Mouse (Mus musculus): ENCODE measurements around the gene Myo1d. TPM values are rescaled to one million over a fixed set of nuclear protein-coding genes. Genes with fewer than 3 reads are reported as not detected.

Myo1d gene
- polyA plus RNA-seq, 1 experiment from 2014 or later, result 2.7 TPM

GRCm38 (mm10) chr11:80479906-80480866 lies 299.6 kb downstream of the Myo1d start:
- Histone ChIP-seq H3K9me3 (no peaks in the 10 kb centered on the region), H3K4me1 (peaks cover 69% of the 10 kb centered on the region), H3K27me3 (peaks cover 50% of the 10 kb centered on the region), H3K9ac (replicated peaks) (peak overlapping the region; percentile 96), H3K27ac (replicated peaks) (0 out of 2 replicates have a peak overlapping the region, but pooled peaks have one; percentile 50), H3K36me3 (peaks cover 12% of the 10 kb centered on the region; the same call in 1 of the 2 replicates), H3K4me2 (replicated peaks) (peak overlapping the region; percentile 82), H3K4me3 (peak overlapping the region; percentile 89)
- ATAC-seq (ENCODE audit: low FRiP score, low read depth), result no peak
- 70% methylated on average over 31 of the region's 31 CpGs for WGBS

- no peak for ATAC-seq (ENCODE audit: low FRiP score, low read depth)
- peaks cover 56% of the 10 kb centered on the region for H3K27me3 ChIP-seq
- H3K27ac ChIP-seq (replicated peaks), result peak overlapping the region; percentile 96
- 51% methylated on average over 5 of the region's 5 CpGs for WGBS
- H3K36me3 ChIP-seq, result peaks cover 12% of the 10 kb centered on the region; the same call in 1 of the 2 replicates
- H3K4me1 ChIP-seq, result peaks cover 62% of the 10 kb centered on the region
- H3K9ac ChIP-seq (replicated peaks), result peak overlapping the region; percentile 96
- peak overlapping the region; percentile 89 for H3K4me3 ChIP-seq
- no peaks in the 10 kb centered on the region for H3K9me3 ChIP-seq
- H3K4me2 ChIP-seq (replicated peaks), result peak overlapping the region; percentile 82
These were observed 300.4 kb downstream of the Myo1d start for GRCm38 (mm10) chr11:80479425-80479824.

- H3K27me3 ChIP-seq, result peaks cover 57% of the 10 kb centered on the region
- peak overlapping the region; percentile 96 for H3K27ac ChIP-seq (replicated peaks)
- H3K36me3 ChIP-seq, result peaks cover 13% of the 10 kb centered on the region; the same call in 1 of the 2 replicates
- H3K9ac ChIP-seq (replicated peaks), result peak overlapping the region; percentile 96
- no peak for ATAC-seq (ENCODE audit: low FRiP score, low read depth)
- peak overlapping the region; percentile 89 for H3K4me3 ChIP-seq
- H3K4me1 ChIP-seq, result peaks cover 57% of the 10 kb centered on the region
- H3K9me3 ChIP-seq, result no peaks in the 10 kb centered on the region
- WGBS, result 51% methylated on average over 14 of the region's 14 CpGs
- peak overlapping the region; percentile 82 for H3K4me2 ChIP-seq (replicated peaks)
These were observed 301.0 kb downstream of the Myo1d start for GRCm38 (mm10) chr11:80478694-80479412.

GRCm38 (mm10) chr11:80477341-80478199 lies 302.3 kb downstream of the Myo1d start:
- Histone ChIP-seq H3K4me2 (replicated peaks) (peak overlapping the region; percentile 82), H3K27me3 (peaks cover 49% of the 10 kb centered on the region), H3K4me1 (peaks cover 44% of the 10 kb centered on the region), H3K36me3 (peaks cover 24% of the 10 kb centered on the region), H3K9ac (replicated peaks) (peak overlapping the region; percentile 96), H3K27ac (replicated peaks) (peak overlapping the region; percentile 96), H3K4me3 (peak overlapping the region; percentile 89), H3K9me3 (no peaks in the 10 kb centered on the region)
- peak; percentile 38 for ATAC-seq (ENCODE audit: low FRiP score, low read depth)
- WGBS, result 11% methylated on average over 55 of the region's 55 CpGs

- under 1% methylated on average over 94 of the region's 116 CpGs for WGBS
- Histone ChIP-seq H3K27me3 (peaks cover 44% of the 10 kb centered on the region), H3K4me2 (replicated peaks) (peak within 1 kb of the TSS; percentile 82), H3K9me3 (no peaks in the 10 kb centered on the region), H3K4me1 (peaks cover 36% of the 10 kb centered on the region), H3K9ac (replicated peaks) (peak within 1 kb of the TSS; percentile 96), H3K4me3 (peak within 1 kb of the TSS; percentile 89), H3K27ac (replicated peaks) (peak within 1 kb of the TSS; percentile 96), H3K36me3 (peaks cover 32% of the 10 kb centered on the region)
- peak; percentile 88 for ATAC-seq (ENCODE audit: low FRiP score, low read depth)
These were observed 303.3 kb downstream of the Myo1d start, which contains the start of gene Cdk5r1 for GRCm38 (mm10) chr11:80476222-80477189. TSS of gene Cdk5r1 (plus strand) at chr11:80477023.

- Histone ChIP-seq H3K9ac (replicated peaks) (no peak overlapping the region), H3K4me2 (replicated peaks) (peak overlapping the region; percentile 82; the same call in 1 of the 2 replicates), H3K36me3 (peaks cover 39% of the 10 kb centered on the region), H3K4me1 (peaks cover 30% of the 10 kb centered on the region), H3K4me3 (no peak overlapping the region), H3K27ac (replicated peaks) (peak overlapping the region; percentile 96), H3K9me3 (no peaks in the 10 kb centered on the region), H3K27me3 (peaks cover 44% of the 10 kb centered on the region)
- whole genome bisulfite sequencing, result 81% methylated on average over 9 of the region's 9 CpGs
- no peak for ATAC-seq (ENCODE audit: low FRiP score, low read depth)
These were observed 304.3 kb downstream of the Myo1d start for GRCm38 (mm10) chr11:80475544-80475943.

- Histone ChIP-seq H3K4me2 (replicated peaks) (no peak overlapping the region), H3K36me3 (peaks cover 45% of the 10 kb centered on the region), H3K27me3 (peaks cover 43% of the 10 kb centered on the region), H3K4me1 (peaks cover 28% of the 10 kb centered on the region), H3K27ac (replicated peaks) (peak overlapping the region; percentile 96; the same call in 1 of the 2 replicates), H3K9ac (replicated peaks) (no peak overlapping the region), H3K4me3 (no peak overlapping the region), H3K9me3 (no peaks in the 10 kb centered on the region)
- WGBS, result 93% methylated on average over 11 of the region's 11 CpGs
- no peak for ATAC-seq (ENCODE audit: low FRiP score, low read depth)
These were observed 305.0 kb downstream of the Myo1d start for GRCm38 (mm10) chr11:80474846-80475245.

GRCm38 (mm10) chr11:80474175-80474691 lies 305.6 kb downstream of the Myo1d start:
- Histone ChIP-seq H3K27me3 (peaks cover 38% of the 10 kb centered on the region), H3K4me1 (peaks cover 22% of the 10 kb centered on the region), H3K4me3 (no peak overlapping the region), H3K9ac (replicated peaks) (no peak overlapping the region), H3K9me3 (no peaks in the 10 kb centered on the region), H3K27ac (replicated peaks) (no peak overlapping the region), H3K4me2 (replicated peaks) (no peak overlapping the region), H3K36me3 (peaks cover 45% of the 10 kb centered on the region)
- WGBS, result 71% methylated on average over 2 of the region's 2 CpGs
- no peak for ATAC-seq (ENCODE audit: low FRiP score, low read depth)

GRCm38 (mm10) chr11:80471836-80472605 lies 307.8 kb downstream of the Myo1d start:
- H3K27ac ChIP-seq (replicated peaks), result no peak overlapping the region
- no peaks in the 10 kb centered on the region for H3K9me3 ChIP-seq
- ATAC-seq (ENCODE audit: low FRiP score, low read depth), result no peak
- no peak overlapping the region for H3K4me2 ChIP-seq (replicated peaks)
- peaks cover 63% of the 10 kb centered on the region for H3K36me3 ChIP-seq
- 85% methylated on average over 16 of the region's 16 CpGs for WGBS
- H3K4me1 ChIP-seq, result peaks cover 7% of the 10 kb centered on the region
- H3K9ac ChIP-seq (replicated peaks), result no peak overlapping the region
- H3K27me3 ChIP-seq, result peaks cover 22% of the 10 kb centered on the region
- H3K4me3 ChIP-seq, result no peak overlapping the region
